Mouse (Mus musculus) cerebellum, adult 8-10 months (tissue): ENCODE results near the gene Pccb.

Experiments
- DNase-seq: peaks from one replicate; pipeline ENCODE4 v3.0.0; 2022

Gene Pccb

GRCm38 (mm10) chr9:101034448-101035098, at the start of gene Pccb:
Gene Pccb, minus strand, starts transcription at chr9:101034898.
- DNase-seq: peak; percentile 98

GRCm38 (mm10) chr9:101083728-101084127, 49.0 kb upstream of the Pccb start:
- DNase-seq: no peak

- no peak for DNase-seq
These were observed 45.5 kb upstream of the Pccb start for GRCm38 (mm10) chr9:101080046-101080685.

GRCm38 (mm10) chr9:101078579-101078978, 43.9 kb upstream of the Pccb start:
- DNase-seq: no peak

GRCm38 (mm10) chr9:101077486-101077885, 42.8 kb upstream of the Pccb start:
- DNase-seq: no peak

GRCm38 (mm10) chr9:101076095-101076875, 41.6 kb upstream of the Pccb start:
- no peak for DNase-seq

GRCm38 (mm10) chr9:101075694-101076093, 41.0 kb upstream of the Pccb start:
- DNase-seq: no peak

- no peak for DNase-seq
These were observed 40.4 kb upstream of the Pccb start for GRCm38 (mm10) chr9:101075091-101075581.

GRCm38 (mm10) chr9:101074332-101075021, 39.8 kb upstream of the Pccb start:
- DNase-seq: peak; percentile 78

GRCm38 (mm10) chr9:101073987-101074331, 39.3 kb upstream of the Pccb start, which contains the start of gene Msl2:
Gene Msl2, plus strand, starts transcription at chr9:101074101.
- DNase-seq: no peak

- peak; percentile 99 for DNase-seq
These were observed 38.6 kb upstream of the Pccb start for GRCm38 (mm10) chr9:101073041-101073986.

GRCm38 (mm10) chr9:101072506-101072905, 37.8 kb upstream of the Pccb start:
- no peak for DNase-seq

- no peak for DNase-seq
These were observed 35.1 kb upstream of the Pccb start for GRCm38 (mm10) chr9:101069781-101070180.

- no peak for DNase-seq
These were observed 30.4 kb upstream of the Pccb start for GRCm38 (mm10) chr9:101065076-101065602.

- DNase-seq: no peak
These were observed 27.6 kb upstream of the Pccb start for GRCm38 (mm10) chr9:101062253-101062780.

- DNase-seq: no peak
These were observed 26.3 kb upstream of the Pccb start for GRCm38 (mm10) chr9:101061035-101061434.

- no peak for DNase-seq
These were observed 22.5 kb upstream of the Pccb start for GRCm38 (mm10) chr9:101057156-101057555.

- no peak for DNase-seq
These were observed 18.6 kb upstream of the Pccb start for GRCm38 (mm10) chr9:101053279-101053678.

- DNase-seq: no peak
These were observed 18.0 kb upstream of the Pccb start for GRCm38 (mm10) chr9:101052691-101053090.

GRCm38 (mm10) chr9:101052007-101052406, 17.3 kb upstream of the Pccb start:
- no peak for DNase-seq

GRCm38 (mm10) chr9:101045710-101046338, 11.1 kb upstream of the Pccb start:
- DNase-seq: no peak
